Mouse (Mus musculus) megakaryocyte, embryonic 14.5 days (primary cell): ENCODE results near the gene Hist1h2af.
"Not testable (repeated sequence)": the region's sequence is repeated elsewhere in the genome, so short reads cannot be mapped to it uniquely, and the experiment has no call there.

ENCODE experiments used
- FLI1 ChIP-seq: IDR thresholded peaks from 2 replicates; pipeline ENCODE4 v1.6.1; 2012; ENCODE audit warnings: low read length, inconsistent platforms, mixed read lengths
- GATA1 ChIP-seq: IDR thresholded peaks from 3 replicates; pipeline ENCODE4 v1.6.1; 2012; ENCODE audit warnings: mixed read lengths, low read length, inconsistent platforms, borderline replicate concordance

GRCm38 (mm10) chr13:23542225-23542980 lies 8.7 kb downstream of the Hist1h2af start:
- not testable (repeated sequence) for TF ChIP-seq GATA1, FLI1
